Mouse (Mus musculus): ENCODE results near the gene Camsap1. TPM values are rescaled to one million over a fixed set of nuclear protein-coding genes. Genes with fewer than 3 reads are reported as not detected.
A peak's percentile ranks its signal among the peaks of the same experiment; 100 is the strongest.

The Camsap1 gene
- total and polyA plus RNA-seq, 3 experiments: 24.2 to 30.2 (median 25.8) TPM

- no peaks in the 10 kb centered on the region for H3K27me3 ChIP-seq (ENCODE audit: control insufficient read depth in 1 of 2, insufficient read depth in 2 of 2, low read length in 2 of 2)
- no peaks in the 10 kb centered on the region for H3K9me3 ChIP-seq (replicated peaks; ENCODE audit: insufficient read depth, low read length)
- H3K36me3 ChIP-seq (ENCODE audit: control insufficient read depth in 1 of 2, insufficient read depth in 2 of 2, low read length in 2 of 2): no peaks in the 10 kb centered on the region
- TF ChIP-seq TAL1 (IDR thresholded peaks at IDR 0.05; ENCODE audit: low read length) (no peak), TCF12 (IDR thresholded peaks at IDR 0.05; ENCODE audit: low read depth, low read length) (no peak), SMC3 (IDR thresholded peaks at IDR 0.05; ENCODE audit: low read depth, low read length) (peak; percentile 39; the same call in 1 of the 2 replicates), EP300 (IDR thresholded peaks at IDR 0.05; ENCODE audit: low read depth in 1 of 2, low read length in 2 of 2) (no peak), SIN3A (IDR thresholded peaks at IDR 0.05; ENCODE audit: low read length) (no peak), ELF1 (IDR thresholded peaks at IDR 0.05; ENCODE audit: low read depth, low read length) (no peak), ZMIZ1 (IDR thresholded peaks at IDR 0.05; ENCODE audit: low read depth, low read length) (no peak), POLR2AphosphoS5 (IDR thresholded peaks at IDR 0.05; ENCODE audit: borderline replicate concordance, low read depth, low read length) (no peak), POLR2A (IDR thresholded peaks at IDR 0.05; ENCODE audit: control insufficient read depth in 1 of 2, insufficient read depth in 1 of 2, low read depth in 1 of 2, low read length in 2 of 2, poor library complexity in 1 of 2) (no peak), GABPA (IDR thresholded peaks at IDR 0.05; ENCODE audit: low read depth, low read length) (no peak), GATA1 (IDR thresholded peaks at IDR 0.05; ENCODE audit: low read depth, low read length) (no peak), USF1 (IDR thresholded peaks at IDR 0.05; ENCODE audit: low read depth, low read length) (no peak), KAT2A (conservative IDR thresholded peaks at IDR 0.05; ENCODE audit: low read depth, low read length) (no peak), ETS1 (IDR thresholded peaks at IDR 0.05; ENCODE audit: low read depth, low read length) (no peak), CTCF (IDR thresholded peaks at IDR 0.05 in 2 of 3, conservative IDR thresholded peaks at IDR 0.05 in 1 of 3; ENCODE audit: control insufficient read depth in 1 of 3, insufficient read depth in 1 of 3, low read depth in 2 of 3, low read length in 3 of 3, poor library complexity in 1 of 3, severe bottlenecking in 1 of 3) (peak; percentile 53 to 64 (median 55)), TBP (IDR thresholded peaks at IDR 0.05; ENCODE audit: low read depth, low read length) (no peak), MYB (IDR thresholded peaks at IDR 0.05; ENCODE audit: low read depth, low read length) (no peak), MAX (IDR thresholded peaks at IDR 0.05; ENCODE audit: low read length) (no peak), RCOR1 (IDR thresholded peaks at IDR 0.05; ENCODE audit: low read depth, low read length) (no peak), MAZ (IDR thresholded peaks at IDR 0.05; ENCODE audit: low read depth, low read length) (no peak), MXI1 (IDR thresholded peaks at IDR 0.05; ENCODE audit: low read depth, low read length) (no peak), RAD21 (IDR thresholded peaks at IDR 0.05; ENCODE audit: low read depth, low read length) (peak; percentile 25), ZC3H11A (IDR thresholded peaks at IDR 0.05; ENCODE audit: low read depth, low read length) (no peak)
- H3K4me1 ChIP-seq (ENCODE audit: control insufficient read depth in 1 of 2, insufficient read depth in 2 of 2, low read length in 2 of 2): no peaks in the 10 kb centered on the region
- H3K79me2 ChIP-seq (ENCODE audit: control insufficient read depth, insufficient read depth, low read length, poor library complexity): no peaks in the 10 kb centered on the region
- no peak overlapping the region for H3K4me3 ChIP-seq (ENCODE audit: control insufficient read depth in 1 of 2, insufficient read depth in 1 of 2, low read depth in 2 of 2, low read length in 2 of 2)
- no peak overlapping the region for H3K9ac ChIP-seq (ENCODE audit: control insufficient read depth, low read depth, low read length, poor library complexity, severe bottlenecking)
- DNase-seq (ENCODE audit: low read depth, low spot score): peak; percentile 22
- H3K27ac ChIP-seq (ENCODE audit: control insufficient read depth, low read depth, low read length): no peak overlapping the region
Measured at GRCm38 (mm10) chr2:25888144-25888543, 94.9 kb downstream of the Camsap1 start.

DNA sequence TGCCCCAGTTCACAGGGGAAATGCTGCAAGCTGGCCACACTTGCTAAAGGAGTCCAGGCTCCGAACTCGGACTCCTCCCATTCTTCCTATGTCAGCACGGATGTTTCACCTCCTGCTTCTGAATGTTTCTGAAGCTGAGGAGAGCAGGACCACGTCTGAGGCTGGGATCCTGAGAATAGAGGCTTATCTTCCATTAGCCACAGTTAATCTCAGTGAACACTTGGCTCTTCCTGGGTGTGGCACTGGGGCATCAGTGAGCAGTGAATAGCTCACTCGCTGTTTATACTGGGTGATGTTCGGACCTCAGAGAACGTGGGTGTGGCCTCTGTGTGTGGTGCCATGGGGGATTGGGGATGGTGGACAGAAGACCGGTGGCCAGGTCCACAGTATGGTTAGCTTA, 95.9 kb downstream of the Camsap1 start:
- H3K27ac ChIP-seq (ENCODE audit: control insufficient read depth, low read depth, low read length): no peak overlapping the region
- no peaks in the 10 kb centered on the region for H3K79me2 ChIP-seq (ENCODE audit: control insufficient read depth, insufficient read depth, low read length, poor library complexity)
- peak; percentile 4 for DNase-seq (ENCODE audit: low read depth, low spot score)
- H3K9ac ChIP-seq (ENCODE audit: control insufficient read depth, low read depth, low read length, poor library complexity, severe bottlenecking): no peak overlapping the region
- TF ChIP-seq JUND (IDR thresholded peaks at IDR 0.05; ENCODE audit: low read depth, low read length) (no peak), RCOR1 (IDR thresholded peaks at IDR 0.05; ENCODE audit: low read depth, low read length) (no peak), ZMIZ1 (IDR thresholded peaks at IDR 0.05; ENCODE audit: low read depth, low read length) (no peak), ETS1 (IDR thresholded peaks at IDR 0.05; ENCODE audit: low read depth, low read length) (no peak), GABPA (IDR thresholded peaks at IDR 0.05; ENCODE audit: low read depth, low read length) (no peak), SIN3A (IDR thresholded peaks at IDR 0.05; ENCODE audit: low read length) (no peak), MYB (IDR thresholded peaks at IDR 0.05; ENCODE audit: low read depth, low read length) (no peak), ZC3H11A (IDR thresholded peaks at IDR 0.05; ENCODE audit: low read depth, low read length) (no peak), E2F4 (IDR thresholded peaks at IDR 0.05; ENCODE audit: borderline replicate concordance, low read depth, low read length) (no peak), TCF12 (IDR thresholded peaks at IDR 0.05; ENCODE audit: low read depth, low read length) (no peak), POLR2A (IDR thresholded peaks at IDR 0.05; ENCODE audit: control insufficient read depth in 1 of 2, insufficient read depth in 1 of 2, low read depth in 1 of 2, low read length in 2 of 2, poor library complexity in 1 of 2) (no peak), ELF1 (IDR thresholded peaks at IDR 0.05; ENCODE audit: low read depth, low read length) (no peak), MXI1 (IDR thresholded peaks at IDR 0.05; ENCODE audit: low read depth, low read length) (no peak), EP300 (IDR thresholded peaks at IDR 0.05; ENCODE audit: low read depth in 1 of 2, low read length in 2 of 2) (no peak), POLR2AphosphoS5 (IDR thresholded peaks at IDR 0.05; ENCODE audit: borderline replicate concordance, low read depth, low read length) (no peak), TBP (IDR thresholded peaks at IDR 0.05; ENCODE audit: low read depth, low read length) (no peak), UBTF (IDR thresholded peaks at IDR 0.05; ENCODE audit: borderline replicate concordance, insufficient read depth, low read depth, low read length) (no peak), CHD2 (IDR thresholded peaks at IDR 0.05; ENCODE audit: low read length) (no peak), MAFK (IDR thresholded peaks at IDR 0.05; ENCODE audit: borderline replicate concordance, low read depth, low read length) (no peak), NRF1 (IDR thresholded peaks at IDR 0.05; ENCODE audit: insufficient read depth, low read depth, low read length, poor library complexity, severe bottlenecking) (no peak)
- no peaks in the 10 kb centered on the region for H3K27me3 ChIP-seq (ENCODE audit: control insufficient read depth in 1 of 2, insufficient read depth in 2 of 2, low read length in 2 of 2)
- H3K4me1 ChIP-seq (ENCODE audit: control insufficient read depth in 1 of 2, insufficient read depth in 2 of 2, low read length in 2 of 2): no peaks in the 10 kb centered on the region
- no peak overlapping the region for H3K4me3 ChIP-seq (ENCODE audit: control insufficient read depth in 1 of 2, insufficient read depth in 1 of 2, low read depth in 2 of 2, low read length in 2 of 2)
- H3K36me3 ChIP-seq (ENCODE audit: control insufficient read depth in 1 of 2, insufficient read depth in 2 of 2, low read length in 2 of 2): no peaks in the 10 kb centered on the region
- no peaks in the 10 kb centered on the region for H3K9me3 ChIP-seq (replicated peaks; ENCODE audit: insufficient read depth, low read length)
